Mouse (Mus musculus): ENCODE results near the gene Lect2.

The Lect2 gene

GRCm38 (mm10) chr13:56561129-56561528 is 12.8 kb upstream of the Lect2 start:
- in situ Hi-C loops (cut with MboI; ENCODE audit: low pct_unique_long_range_greater_than_20kb in 1 of 2, low sequenced_read_pairs in 2 of 2, unreplicated experiment in 1 of 2) = loop anchor here (10.0 to 25.0 kb wide), 2 partner anchors 94 to 101 kb away; no protein-coding TSS in a partner anchor

- in situ Hi-C loops (cut with MboI; ENCODE audit: low pct_unique_long_range_greater_than_20kb in 1 of 2, low sequenced_read_pairs in 2 of 2, unreplicated experiment in 1 of 2) = loop anchor here (10.0 to 25.0 kb wide), 2 partner anchors 95 to 102 kb away; no protein-coding TSS in a partner anchor
These were observed 11.6 kb upstream of the Lect2 start for GRCm38 (mm10) chr13:56559841-56560370.

- in situ Hi-C loops (cut with MboI; ENCODE audit: low pct_unique_long_range_greater_than_20kb in 1 of 2, low sequenced_read_pairs in 2 of 2, unreplicated experiment in 1 of 2) = loop anchor here in 1 of 2 experiments (25.0 kb wide), 1 partner anchor 103 kb away; no protein-coding TSS in a partner anchor
These were observed 10.5 kb upstream of the Lect2 start for GRCm38 (mm10) chr13:56558811-56559210.

GRCm38 (mm10) chr13:56556701-56557100 is 8.4 kb upstream of the Lect2 start:
- in situ Hi-C loops (cut with MboI; ENCODE audit: low pct_unique_long_range_greater_than_20kb in 1 of 2, low sequenced_read_pairs in 2 of 2, unreplicated experiment in 1 of 2) = loop anchor here in 1 of 2 experiments (25.0 kb wide), 1 partner anchor 106 kb away; no protein-coding TSS in a partner anchor

- in situ Hi-C loops (cut with MboI; ENCODE audit: low pct_unique_long_range_greater_than_20kb in 1 of 2, low sequenced_read_pairs in 2 of 2, unreplicated experiment in 1 of 2) = loop anchor here in 1 of 2 experiments (25.0 kb wide), 1 partner anchor 106 kb away; no protein-coding TSS in a partner anchor
These were observed 7.7 kb upstream of the Lect2 start for GRCm38 (mm10) chr13:56555957-56556356.

GRCm38 (mm10) chr13:56554409-56554808 is 6.1 kb upstream of the Lect2 start:
- in situ Hi-C loops (cut with MboI; ENCODE audit: low pct_unique_long_range_greater_than_20kb in 1 of 2, low sequenced_read_pairs in 2 of 2, unreplicated experiment in 1 of 2) = loop anchor here in 1 of 2 experiments (25.0 kb wide), 1 partner anchor 108 kb away; no protein-coding TSS in a partner anchor

- in situ Hi-C loops (cut with MboI; ENCODE audit: low pct_unique_long_range_greater_than_20kb in 1 of 2, low sequenced_read_pairs in 2 of 2, unreplicated experiment in 1 of 2) = loop anchor here in 1 of 2 experiments (25.0 kb wide), 1 partner anchor 108 kb away; no protein-coding TSS in a partner anchor
These were observed 5.6 kb upstream of the Lect2 start for GRCm38 (mm10) chr13:56553923-56554322.

- in situ Hi-C loops (cut with MboI; ENCODE audit: low pct_unique_long_range_greater_than_20kb in 1 of 2, low sequenced_read_pairs in 2 of 2, unreplicated experiment in 1 of 2) = loop anchor here in 1 of 2 experiments (25.0 kb wide), 1 partner anchor 111 kb away; no protein-coding TSS in a partner anchor
These were observed 3.4 kb upstream of the Lect2 start for GRCm38 (mm10) chr13:56551661-56552060.

GRCm38 (mm10) chr13:56550574-56550973 is 2.3 kb upstream of the Lect2 start:
- in situ Hi-C loops (cut with MboI; ENCODE audit: low pct_unique_long_range_greater_than_20kb in 1 of 2, low sequenced_read_pairs in 2 of 2, unreplicated experiment in 1 of 2) = loop anchor here in 1 of 2 experiments (25.0 kb wide), 1 partner anchor 112 kb away; no protein-coding TSS in a partner anchor

- in situ Hi-C loops (cut with MboI; ENCODE audit: low pct_unique_long_range_greater_than_20kb in 1 of 2, low sequenced_read_pairs in 2 of 2, unreplicated experiment in 1 of 2) = no loop called here
These were observed 1.1 kb upstream of the Lect2 start for GRCm38 (mm10) chr13:56549364-56549763.

GRCm38 (mm10) chr13:56544956-56545355 is 3.3 kb downstream of the Lect2 start:
- in situ Hi-C loops (cut with MboI; ENCODE audit: low pct_unique_long_range_greater_than_20kb in 1 of 2, low sequenced_read_pairs in 2 of 2, unreplicated experiment in 1 of 2) = no loop called here

GRCm38 (mm10) chr13:56543805-56544204 is 4.5 kb downstream of the Lect2 start:
- in situ Hi-C loops (cut with MboI; ENCODE audit: low pct_unique_long_range_greater_than_20kb in 1 of 2, low sequenced_read_pairs in 2 of 2, unreplicated experiment in 1 of 2) = no loop called here

- in situ Hi-C loops (cut with MboI; ENCODE audit: low pct_unique_long_range_greater_than_20kb in 1 of 2, low sequenced_read_pairs in 2 of 2, unreplicated experiment in 1 of 2) = no loop called here
These were observed 8.5 kb downstream of the Lect2 start for GRCm38 (mm10) chr13:56539846-56540245.

GRCm38 (mm10) chr13:56537026-56537425 is 11.3 kb downstream of the Lect2 start:
- in situ Hi-C loops (cut with MboI; ENCODE audit: low pct_unique_long_range_greater_than_20kb in 1 of 2, low sequenced_read_pairs in 2 of 2, unreplicated experiment in 1 of 2) = no loop called here

GRCm38 (mm10) chr13:56535570-56535969 is 12.7 kb downstream of the Lect2 start:
- in situ Hi-C loops (cut with MboI; ENCODE audit: low pct_unique_long_range_greater_than_20kb in 1 of 2, low sequenced_read_pairs in 2 of 2, unreplicated experiment in 1 of 2) = no loop called here

- in situ Hi-C loops (cut with MboI; ENCODE audit: low pct_unique_long_range_greater_than_20kb in 1 of 2, low sequenced_read_pairs in 2 of 2, unreplicated experiment in 1 of 2) = no loop called here
These were observed 13.4 kb downstream of the Lect2 start for GRCm38 (mm10) chr13:56534931-56535330.

- in situ Hi-C loops (cut with MboI; ENCODE audit: low pct_unique_long_range_greater_than_20kb in 1 of 2, low sequenced_read_pairs in 2 of 2, unreplicated experiment in 1 of 2) = no loop called here
These were observed 18.6 kb downstream of the Lect2 start for GRCm38 (mm10) chr13:56529685-56530084.

- in situ Hi-C loops (cut with MboI; ENCODE audit: low pct_unique_long_range_greater_than_20kb in 1 of 2, low sequenced_read_pairs in 2 of 2, unreplicated experiment in 1 of 2) = no loop called here
These were observed 19.3 kb downstream of the Lect2 start for GRCm38 (mm10) chr13:56529031-56529430.

- in situ Hi-C loops (cut with MboI; ENCODE audit: low pct_unique_long_range_greater_than_20kb in 1 of 2, low sequenced_read_pairs in 2 of 2, unreplicated experiment in 1 of 2) = no loop called here
These were observed 20.0 kb downstream of the Lect2 start for GRCm38 (mm10) chr13:56528281-56528680.

- in situ Hi-C loops (cut with MboI; ENCODE audit: low pct_unique_long_range_greater_than_20kb in 1 of 2, low sequenced_read_pairs in 2 of 2, unreplicated experiment in 1 of 2) = no loop called here
These were observed 20.5 kb downstream of the Lect2 start for GRCm38 (mm10) chr13:56527846-56528245.

Measured in mouse embryonic stem cell (cell line).